Mouse (Mus musculus) embryo, embryonic 9.5 days (tissue): Measurements from ENCODE around the gene Trmt10b.

Source experiments
- DNase-seq: peaks from one replicate; pipeline ENCODE4 v3.0.0-alpha.2; 2017; ENCODE audit errors: extremely low spot score

The Trmt10b gene

DNA sequence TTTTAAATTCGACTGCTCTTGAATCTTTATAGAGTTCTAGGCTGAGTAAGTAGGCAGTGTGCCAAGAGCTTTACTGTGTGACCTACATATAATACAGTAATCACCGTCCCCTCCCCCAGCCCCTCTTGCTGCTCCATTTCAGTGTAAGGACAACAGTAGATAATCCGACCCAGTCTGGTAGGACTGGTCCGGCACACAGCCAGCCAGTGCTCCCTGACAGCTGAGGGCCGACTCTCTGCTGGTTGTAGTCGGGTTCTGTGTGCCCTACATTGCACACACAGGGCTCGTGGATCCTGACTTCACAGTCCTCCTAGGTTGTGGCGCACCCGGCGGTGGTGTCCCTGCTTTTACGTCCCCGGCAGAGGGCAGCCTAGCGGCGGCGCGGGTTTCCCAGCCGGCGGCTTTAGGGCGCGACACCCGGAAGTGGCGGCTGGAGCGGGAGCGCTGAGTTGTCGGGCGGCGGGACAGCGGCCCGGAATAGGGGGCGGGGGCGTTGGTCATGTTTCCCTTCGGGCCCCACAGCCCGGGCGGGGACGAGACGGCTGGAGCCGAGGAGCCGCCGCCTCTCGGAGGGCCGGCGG, 44.8 kb downstream of the Trmt10b start, which contains the start of gene Dcaf10:
TSS of gene Dcaf10 (plus strand) at position 433 of the 581 bp plus-strand sequence.
- peak; percentile 95 for DNase-seq

- DNase-seq: no peak
Measured at GRCm38 (mm10) chr4:45342286-45343155, 45.6 kb downstream of the Trmt10b start, which contains the start of gene Exosc3. TSS of gene Exosc3 (minus strand) at chr4:45342732.

DNA sequence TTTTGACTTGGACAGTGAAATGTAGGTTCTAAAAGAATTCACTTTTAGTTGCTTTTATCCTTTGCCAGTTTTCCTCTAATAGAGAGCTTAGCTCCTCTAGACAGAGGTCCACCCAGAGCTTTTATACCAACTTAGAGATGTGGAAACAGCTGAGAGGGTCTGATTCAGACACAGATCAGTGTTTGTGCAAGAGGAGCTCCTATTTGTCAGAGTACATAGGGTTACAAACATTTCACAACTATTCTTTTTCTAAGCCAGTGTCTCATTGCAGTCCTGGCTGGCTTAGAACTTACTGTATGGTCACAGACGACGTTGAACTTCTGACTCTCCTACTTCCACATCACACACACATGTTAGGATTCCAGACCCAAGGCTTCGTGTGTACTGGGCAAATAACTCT, 59.7 kb downstream of the Trmt10b start:
- DNase-seq: no peak
